Mouse (Mus musculus) kidney, embryonic 15.5 days (tissue): Measurements from ENCODE around the gene Exoc8. TPM values are rescaled to one million over a fixed set of nuclear protein-coding genes. Genes with fewer than 3 reads are reported as not detected.

Experiments
- ATAC-seq: fragments of 200-750 bp; cut with Nextera tagmentation; replicated peaks from 2 replicates; pipeline ENCODE4 v1.8.0; 2017; ENCODE audit warnings: moderate TSS enrichment; ENCODE audit not compliant: low FRiP score
- H3K27ac ChIP-seq: fragments of 300-500 bp; sonication (generic); 2 replicates; pipeline ENCODE4 v1.5.1; 2015; ENCODE audit warnings: mild to moderate bottlenecking, inconsistent platforms
- H3K27me3 ChIP-seq: fragments of 300-500 bp; sonication (generic); 2 replicates; pipeline ENCODE4 v1.6.1; 2015; ENCODE audit warnings: inconsistent platforms
- H3K36me3 ChIP-seq: fragments of 300-500 bp; sonication (generic); 2 replicates; pipeline ENCODE4 v1.6.1; 2015; ENCODE audit warnings: inconsistent platforms
- H3K4me1 ChIP-seq: fragments of 300-500 bp; sonication (generic); 2 replicates; pipeline ENCODE4 v1.6.1; 2015; ENCODE audit warnings: inconsistent platforms
- H3K4me2 ChIP-seq: fragments of 300-500 bp; sonication (generic); 2 replicates; pipeline ENCODE4 v1.6.1; 2015; ENCODE audit warnings: moderate library complexity, mild to moderate bottlenecking, inconsistent platforms
- H3K4me3 ChIP-seq: fragments of 300-500 bp; sonication (generic); replicated peaks from 2 replicates; pipeline ENCODE4 v1.5.1; 2015; ENCODE audit warnings: mild to moderate bottlenecking, inconsistent platforms
- H3K9ac ChIP-seq: fragments of 300-500 bp; sonication (generic); 2 replicates; pipeline ENCODE4 v1.6.1; 2015; ENCODE audit warnings: mild to moderate bottlenecking, inconsistent platforms
- H3K9me3 ChIP-seq: fragments of 300-500 bp; sonication (generic); replicated peaks from 2 replicates; pipeline ENCODE4 v1.6.1; 2016; ENCODE audit warnings: inconsistent platforms
- WGBS: fragments of 180-500 bp; shearing (Covaris S2); methylation state at CpG from one replicate; pipeline ENCODE4 v1.1.7; 2015; ENCODE audit warnings: mixed read lengths; 5-methylcytosine and 5-hydroxymethylcytosine counted together
- polyA plus RNA-seq: library from polyadenylated mRNA; unstranded; fragments of >200 nt; fragmentation: Nextera tagmentation; extraction: Ambion mirVana; gene quantifications from 2 replicates; pipeline ENCODE4 v1.2.1, GENCODE M21; 2015

Exoc8 gene
- polyA plus RNA-seq, 1 experiment from 2014 or later, result 9.0 TPM

- no peaks in the 10 kb centered on the region for H3K9me3 ChIP-seq
- 4% methylated on average over 31 of the region's 31 CpGs for WGBS
- no peaks in the 10 kb centered on the region for H3K27me3 ChIP-seq
- peak overlapping the region; percentile 99 for H3K4me2 ChIP-seq
- no peak for ATAC-seq
- H3K9ac ChIP-seq, result peak overlapping the region; percentile 81
- peaks cover 34% of the 10 kb centered on the region for H3K4me1 ChIP-seq
- peak overlapping the region; percentile 89 for H3K4me3 ChIP-seq
- peaks cover 68% of the 10 kb centered on the region for H3K36me3 ChIP-seq
- H3K27ac ChIP-seq, result peak overlapping the region; percentile 85
Observed at GRCm38 (mm10) chr8:124898251-124898905, 873 bp upstream of the Exoc8 start.

- H3K4me3 ChIP-seq, result peak overlapping the region; percentile 89
- peaks cover 34% of the 10 kb centered on the region for H3K4me1 ChIP-seq
- peak overlapping the region; percentile 87 for H3K27ac ChIP-seq
- peaks cover 66% of the 10 kb centered on the region for H3K36me3 ChIP-seq
- H3K4me2 ChIP-seq, result peak overlapping the region; percentile 99
- WGBS, result under 1% methylated on average over 60 of the region's 60 CpGs
- H3K9me3 ChIP-seq, result no peaks in the 10 kb centered on the region
- no peaks in the 10 kb centered on the region for H3K27me3 ChIP-seq
- peak overlapping the region; percentile 81 for H3K9ac ChIP-seq
- ATAC-seq, result peak; percentile 63
Observed at GRCm38 (mm10) chr8:124896632-124897385, 696 bp downstream of the Exoc8 start.

GRCm38 (mm10) chr8:124896010-124896631 lies 1.4 kb downstream of the Exoc8 start:
- Histone ChIP-seq H3K27ac (peak overlapping the region; percentile 87), H3K4me2 (peak overlapping the region; percentile 99), H3K4me3 (peak overlapping the region; percentile 89), H3K36me3 (peaks cover 68% of the 10 kb centered on the region), H3K9ac (peak overlapping the region; percentile 81), H3K9me3 (no peaks in the 10 kb centered on the region), H3K27me3 (no peaks in the 10 kb centered on the region), H3K4me1 (peaks cover 34% of the 10 kb centered on the region)
- 77% methylated on average over 26 of the region's 26 CpGs for WGBS
- 0 out of 2 replicates have a peak, but pooled peaks have one; percentile 9 for ATAC-seq

- H3K27me3 ChIP-seq, result no peaks in the 10 kb centered on the region
- H3K4me1 ChIP-seq, result peaks cover 21% of the 10 kb centered on the region
- no peak overlapping the region for H3K27ac ChIP-seq
- no peak for ATAC-seq
- no peak overlapping the region for H3K9ac ChIP-seq
- peaks cover 81% of the 10 kb centered on the region for H3K36me3 ChIP-seq
- H3K4me3 ChIP-seq, result no peak overlapping the region
- H3K4me2 ChIP-seq, result no peak overlapping the region
- 79% methylated on average over 3 of the region's 3 CpGs for WGBS
- 0 out of 2 replicates have a peak, but pooled peaks cover 3% of the 10 kb centered on the region for H3K9me3 ChIP-seq
Observed at GRCm38 (mm10) chr8:124892596-124892995, 4.9 kb downstream of the Exoc8 start.

GRCm38 (mm10) chr8:124888385-124888784 lies 9.1 kb downstream of the Exoc8 start:
- Histone ChIP-seq H3K9me3 (0 out of 2 replicates have a peak, but pooled peaks cover 3% of the 10 kb centered on the region), H3K27ac (no peak overlapping the region), H3K4me1 (no peaks in the 10 kb centered on the region), H3K27me3 (no peaks in the 10 kb centered on the region), H3K9ac (no peak overlapping the region), H3K4me3 (no peak overlapping the region), H3K36me3 (peaks cover 98% of the 10 kb centered on the region), H3K4me2 (no peak overlapping the region)
- WGBS, result 96% methylated on average over 5 of the region's 5 CpGs
- ATAC-seq, result no peak

GRCm38 (mm10) chr8:124878946-124879526 lies 18.5 kb downstream of the Exoc8 start:
- WGBS, result 77% methylated on average over 10 of the region's 10 CpGs
- Histone ChIP-seq H3K4me3 (no peak overlapping the region), H3K27ac (no peak overlapping the region), H3K36me3 (peaks cover 96% of the 10 kb centered on the region), H3K4me1 (no peaks in the 10 kb centered on the region), H3K27me3 (no peaks in the 10 kb centered on the region), H3K9ac (no peak overlapping the region), H3K4me2 (no peak overlapping the region), H3K9me3 (no peaks in the 10 kb centered on the region)
- ATAC-seq, result no peak; the same call in 1 of the 2 replicates

GRCm38 (mm10) chr8:124878141-124878540 lies 19.4 kb downstream of the Exoc8 start:
- H3K4me2 ChIP-seq, result no peak overlapping the region
- H3K27ac ChIP-seq, result no peak overlapping the region
- no peak overlapping the region for H3K9ac ChIP-seq
- peaks cover 96% of the 10 kb centered on the region for H3K36me3 ChIP-seq
- no peaks in the 10 kb centered on the region for H3K4me1 ChIP-seq
- WGBS, result 83% methylated on average over 5 of the region's 5 CpGs
- ATAC-seq, result no peak
- no peak overlapping the region for H3K4me3 ChIP-seq
- H3K9me3 ChIP-seq, result no peaks in the 10 kb centered on the region
- H3K27me3 ChIP-seq, result no peaks in the 10 kb centered on the region

- ATAC-seq, result no peak
- whole genome bisulfite sequencing, result 86% methylated on average over 5 of the region's 5 CpGs
- H3K27me3 ChIP-seq, result no peaks in the 10 kb centered on the region
- no peak overlapping the region for H3K4me2 ChIP-seq
- H3K9ac ChIP-seq, result no peak overlapping the region
- peaks cover 71% of the 10 kb centered on the region for H3K36me3 ChIP-seq
- no peak overlapping the region for H3K4me3 ChIP-seq
- no peaks in the 10 kb centered on the region for H3K4me1 ChIP-seq
- no peak overlapping the region for H3K27ac ChIP-seq
- no peaks in the 10 kb centered on the region for H3K9me3 ChIP-seq
Observed at GRCm38 (mm10) chr8:124872690-124873089, 24.8 kb downstream of the Exoc8 start.

GRCm38 (mm10) chr8:124872081-124872480 lies 25.4 kb downstream of the Exoc8 start:
- WGBS, result 92% methylated on average over 7 of the region's 7 CpGs

GRCm38 (mm10) chr8:124871474-124871873 lies 26.0 kb downstream of the Exoc8 start:
- no peak for ATAC-seq
- WGBS, result 94% methylated on average over 7 of the region's 7 CpGs
- H3K27ac ChIP-seq, result no peak overlapping the region
- no peaks in the 10 kb centered on the region for H3K9me3 ChIP-seq
- H3K27me3 ChIP-seq, result no peaks in the 10 kb centered on the region
- H3K4me3 ChIP-seq, result no peak overlapping the region
- no peaks in the 10 kb centered on the region for H3K4me1 ChIP-seq
- peaks cover 61% of the 10 kb centered on the region for H3K36me3 ChIP-seq
- no peak overlapping the region for H3K4me2 ChIP-seq
- no peak overlapping the region for H3K9ac ChIP-seq

More at GRCm38 (mm10) chr8:124872081-124872480, 25.4 kb downstream of the Exoc8 start:
- Histone ChIP-seq H3K4me2 (no peak overlapping the region), H3K4me1 (no peaks in the 10 kb centered on the region), H3K9ac (no peak overlapping the region), H3K27me3 (no peaks in the 10 kb centered on the region), H3K36me3 (peaks cover 65% of the 10 kb centered on the region), H3K9me3 (no peaks in the 10 kb centered on the region), H3K27ac (no peak overlapping the region), H3K4me3 (no peak overlapping the region)
- ATAC-seq, result no peak

- H3K4me2 ChIP-seq, result no peak overlapping the region
- H3K27me3 ChIP-seq, result no peaks in the 10 kb centered on the region
- no peak for ATAC-seq
- no peaks in the 10 kb centered on the region for H3K9me3 ChIP-seq
- H3K27ac ChIP-seq, result no peak overlapping the region
- peaks cover 51% of the 10 kb centered on the region for H3K36me3 ChIP-seq
- no peak overlapping the region for H3K4me3 ChIP-seq
- H3K4me1 ChIP-seq, result no peaks in the 10 kb centered on the region
- H3K9ac ChIP-seq, result no peak overlapping the region
- WGBS, result 45% methylated on average over 6 of the region's 6 CpGs
Observed at GRCm38 (mm10) chr8:124869708-124870107, 27.8 kb downstream of the Exoc8 start.

GRCm38 (mm10) chr8:124867126-124867525 lies 30.4 kb downstream of the Exoc8 start:
- Histone ChIP-seq H3K4me1 (peaks cover 7% of the 10 kb centered on the region), H3K9me3 (no peaks in the 10 kb centered on the region), H3K4me3 (no peak overlapping the region), H3K9ac (no peak overlapping the region), H3K27me3 (no peaks in the 10 kb centered on the region), H3K27ac (no peak overlapping the region), H3K36me3 (peaks cover 26% of the 10 kb centered on the region), H3K4me2 (no peak overlapping the region)
- WGBS, result 30% methylated on average over 2 of the region's 2 CpGs
- ATAC-seq, result no peak
